Comparison of ENCODE assay signal across 21 mouse cellular contexts in genomic region chr9:107996049-107996448, GRCm38 (mm10). TPM values are rescaled to one million over a fixed set of nuclear protein-coding genes. Genes with fewer than 3 reads are reported as not detected.
"Had no signal": no experiment of that assay in that cellular context is flagged by ENCODE, and none has a peak within 500 bp of the region (broad histone marks: within the 10 kb centered on the region; RNA-seq: fewer than 3 reads in every experiment).

Gm20662 (plus strand) TSS chr9:107996349.

- H3K9ac ChIP-seq: limb, embryonic 12.5 days; limb, embryonic 15.5 days; liver, embryonic 14.5 days; liver, postnatal 0 days; midbrain, embryonic 13.5 days; neural tube, embryonic 13.5 days; stomach, embryonic 15.5 days had no signal

- H3K4me1 ChIP-seq: limb, embryonic 12.5 days; midbrain, embryonic 13.5 days; neural tube, embryonic 13.5 days; stomach, embryonic 15.5 days had no signal

- DNase-seq: kidney, adult 18-20 months; kidney, adult 9 months; kidney, postnatal 14 days; kidney, postnatal 4 days; left cerebral cortex, postnatal 4 days; liver, postnatal 0 days; lung, postnatal 14 days; lung, postnatal 4 days; retina, postnatal 1 day; right cerebral cortex, postnatal 25 days; spleen, adult 18-20 months; thymus, postnatal 25 days had no signal

- H3K27me3 ChIP-seq: limb, embryonic 12.5 days; limb, embryonic 15.5 days; midbrain, embryonic 13.5 days; neural tube, embryonic 13.5 days; stomach, embryonic 15.5 days had no signal

- H3K9me3 ChIP-seq: limb, embryonic 12.5 days; limb, embryonic 15.5 days; midbrain, embryonic 13.5 days; neural tube, embryonic 13.5 days; stomach, embryonic 15.5 days had no signal

- H3K4me3 ChIP-seq: limb, embryonic 12.5 days; limb, embryonic 15.5 days; midbrain, embryonic 13.5 days; myocyte; neural tube, embryonic 13.5 days; stomach, embryonic 15.5 days had no signal

- H3K36me3 ChIP-seq: limb, embryonic 12.5 days; limb, embryonic 15.5 days; midbrain, embryonic 13.5 days; neural tube, embryonic 13.5 days; stomach, embryonic 15.5 days had no signal

- H3K27ac ChIP-seq: limb, embryonic 12.5 days; limb, embryonic 15.5 days; liver, embryonic 14.5 days; midbrain, embryonic 13.5 days; neural tube, embryonic 13.5 days; stomach, embryonic 15.5 days had no signal

RNA-seq across cellular contexts. Expression of gene Gm20662, which starts in this region (rescaled TPM):
- total RNA-seq: megakaryocyte, adult 5-6 weeks had no signal
- polyA plus RNA-seq: liver, postnatal 0 days; neural tube, embryonic 13.5 days; thymus, postnatal 0 days had no signal
